14 mouse cellular contexts compared by ENCODE assay signal in genomic region chr2:26515335-26515734, GRCm38 (mm10). TPM values are rescaled to one million over a fixed set of nuclear protein-coding genes. Genes with fewer than 3 reads are reported as not detected.
DNase-seq lines count a peak whose midpoint lies in the region; ATAC-seq lines count a peak whose summit lies in the region.
"Had no signal": no experiment of that assay in that cellular context is flagged by ENCODE, and none has a peak within 500 bp of the region (broad histone marks: within the 10 kb centered on the region; RNA-seq: fewer than 3 reads in every experiment).

No protein-coding gene starts in this region.

- no peak overlapping the region for H3K9ac ChIP-seq in hindbrain, embryonic 13.5 days
- no peak overlapping the region for H3K9ac ChIP-seq in hindbrain, embryonic 11.5 days (ENCODE audit: low read depth, low read length)
- no peak overlapping the region for H3K9ac ChIP-seq in lung, embryonic 15.5 days
- H3K9ac ChIP-seq: embryonic facial prominence, embryonic 15.5 days had no signal

- no peaks in the 10 kb centered on the region for H3K36me3 ChIP-seq in hindbrain, embryonic 13.5 days
- no peaks in the 10 kb centered on the region for H3K36me3 ChIP-seq in hindbrain, embryonic 11.5 days (ENCODE audit: control insufficient read depth, insufficient read depth, low read length)
- no peaks in the 10 kb centered on the region for H3K36me3 ChIP-seq in heart, embryonic 10.5 days
- H3K36me3 ChIP-seq in lung, embryonic 15.5 days, result no peaks in the 10 kb centered on the region
- H3K36me3 ChIP-seq: embryonic facial prominence, embryonic 15.5 days had no signal

- ATAC-seq in hindbrain, embryonic 13.5 days (ENCODE audit: low FRiP score), result no peak
- ATAC-seq in hindbrain, embryonic 11.5 days (ENCODE audit: low FRiP score), result no peak
- ATAC-seq in lung, embryonic 15.5 days (ENCODE audit: borderline replicate concordance, extremely low read depth, low FRiP score, low TSS enrichment), result peak; percentile 36; the same call in 1 of the 2 replicates
- no peak for ATAC-seq in frontal cortex, adult (ENCODE audit: low TSS enrichment)
- ATAC-seq: inflammation-experienced regulatory T-cells, adult 6 months had no signal

- peaks cover 22% of the 10 kb centered on the region for H3K4me1 ChIP-seq in hindbrain, embryonic 13.5 days (replicated peaks)
- H3K4me1 ChIP-seq in hindbrain, embryonic 11.5 days (replicated peaks; ENCODE audit: control insufficient read depth, insufficient read depth, low read length), result 0 out of 2 replicates have a peak, but pooled peaks cover 4% of the 10 kb centered on the region
- H3K4me1 ChIP-seq in heart, embryonic 10.5 days, result peaks cover 40% of the 10 kb centered on the region
- H3K4me1 ChIP-seq in lung, embryonic 15.5 days, result peaks cover 33% of the 10 kb centered on the region

- H3K27ac ChIP-seq in hindbrain, embryonic 13.5 days, result peak overlapping the region; percentile 14; the same call in 1 of the 2 replicates
- no peak overlapping the region for H3K27ac ChIP-seq in hindbrain, embryonic 11.5 days (ENCODE audit: low read depth, low read length)
- peak overlapping the region; percentile 72 for H3K27ac ChIP-seq in heart, embryonic 10.5 days
- peak overlapping the region; percentile 75 for H3K27ac ChIP-seq in lung, embryonic 15.5 days

- no peaks in the 10 kb centered on the region for H3K27me3 ChIP-seq in hindbrain, embryonic 13.5 days
- H3K27me3 ChIP-seq in hindbrain, embryonic 11.5 days (ENCODE audit: control insufficient read depth, insufficient read depth, low read length), result no peaks in the 10 kb centered on the region
- no peaks in the 10 kb centered on the region; the same call in 1 of the 2 replicates for H3K27me3 ChIP-seq in heart, embryonic 10.5 days (ENCODE audit: insufficient read depth, poor library complexity, severe bottlenecking)
- H3K27me3 ChIP-seq in lung, embryonic 15.5 days, result no peaks in the 10 kb centered on the region
- H3K27me3 ChIP-seq: embryonic facial prominence, embryonic 15.5 days had no signal

- no peak overlapping the region for H3K4me3 ChIP-seq in hindbrain, embryonic 13.5 days
- no peak overlapping the region for H3K4me3 ChIP-seq in hindbrain, embryonic 11.5 days (ENCODE audit: low read depth, low read length)
- no peak overlapping the region for H3K4me3 ChIP-seq in heart, embryonic 10.5 days
- H3K4me3 ChIP-seq in lung, embryonic 15.5 days, result no peak overlapping the region
- H3K4me3 ChIP-seq: embryonic facial prominence, embryonic 15.5 days had no signal

- 76% methylated on average over 2 of the region's 2 CpGs for WGBS in hindbrain, embryonic 13.5 days
- WGBS in hindbrain, embryonic 11.5 days, result 88% methylated on average over 2 of the region's 2 CpGs
- WGBS in heart, embryonic 10.5 days, result 70% methylated on average over 2 of the region's 2 CpGs
- 60% methylated on average over 2 of the region's 2 CpGs for WGBS in lung, embryonic 15.5 days

- no peak overlapping the region for H3K4me2 ChIP-seq in hindbrain, embryonic 13.5 days
- no peak overlapping the region for H3K4me2 ChIP-seq in hindbrain, embryonic 11.5 days (replicated peaks; ENCODE audit: low read depth, low read length)
- no peak overlapping the region for H3K4me2 ChIP-seq in lung, embryonic 15.5 days
- H3K4me2 ChIP-seq: liver, embryonic 11.5 days had no signal

- no peaks in the 10 kb centered on the region for H3K9me3 ChIP-seq in hindbrain, embryonic 13.5 days
- no peaks in the 10 kb centered on the region for H3K9me3 ChIP-seq in hindbrain, embryonic 11.5 days (ENCODE audit: control insufficient read depth, low read length)
- no peaks in the 10 kb centered on the region for H3K9me3 ChIP-seq in heart, embryonic 10.5 days
- H3K9me3 ChIP-seq in lung, embryonic 15.5 days, result no peaks in the 10 kb centered on the region
- H3K9me3 ChIP-seq: embryonic facial prominence, embryonic 15.5 days had no signal

- no peak for DNase-seq in hindbrain, embryonic 11.5 days (ENCODE audit: low spot score)
- DNase-seq in adipocyte (ENCODE audit: low spot score), result peak; percentile 84
- DNase-seq in heart, embryonic 10.5 days (ENCODE audit: low spot score), result no peak
- no peak for DNase-seq in ovary, adult 18-20 months (ENCODE audit: low spot score)
- no peak for DNase-seq in cerebellum, postnatal 36 days
- DNase-seq: adrenal gland, postnatal 14 days; cerebellum, adult 18-20 months; midbrain, embryonic 14.5 days had no signal

RNA-seq across cellular contexts. Expression of gene Notch1, which starts 1.1 kb away (rescaled TPM):
- 17.5 and 19.2 TPM in 2 replicates for polyA plus RNA-seq in hindbrain, embryonic 13.5 days (2015; fragmentation: Nextera tagmentation; extraction: Ambion mirVana)
- 48.9 and 66.8 TPM in 2 replicates for polyA plus RNA-seq in hindbrain, embryonic 11.5 days (2014; fragmentation: Nextera tagmentation; extraction: Ambion mirVana)
- 13.2 and 16.6 TPM in 2 replicates for polyA plus RNA-seq in heart, embryonic 10.5 days (2016; fragmentation: Nextera tagmentation; extraction: Ambion mirVana)
- polyA plus RNA-seq in lung, embryonic 15.5 days (2015; fragmentation: Nextera tagmentation; extraction: Ambion mirVana), result 22.1 and 23.9 TPM in 2 replicates
